Mouse (Mus musculus): ENCODE data around the gene Gm21972. TPM values are rescaled to one million over a fixed set of nuclear protein-coding genes. Genes with fewer than 3 reads are reported as not detected.

Gene Gm21972
- total RNA-seq, 2 experiments from 2014 or later, result 0.91 to 6.3 TPM

Other genes starting within 250 kb of the Gm21972 start
- gene Itm2c, start 239.4 kb upstream of the Gm21972 start, total RNA-seq (2021), result 100 to 1,000 TPM; 262 to 270 TPM
- gene 4933407L21Rik, start 205.2 kb upstream of the Gm21972 start, total RNA-seq (2021), result 1 to 10 TPM; 4.6 to 4.9 TPM
- under 1 TPM; 0.09 to 0.16 TPM for gene Gpr55, start 172.6 kb upstream of the Gm21972 start, total RNA-seq (2021)
- 1 to 10 TPM; 1.2 to 1.8 TPM for gene Spata3, start 116.8 kb upstream of the Gm21972 start, total RNA-seq (2021)
- 10 to 100 TPM; 13.7 to 17.2 TPM for gene 2810459M11Rik, start 87.8 kb upstream of the Gm21972 start, total RNA-seq (2021)
- gene Psmd1, start 69.2 kb upstream of the Gm21972 start, total RNA-seq (2021), result 100 to 1,000 TPM; 123 to 129 TPM
- under 1 TPM in 1 of 2 experiments, not detected in 1; 0.16 TPM for gene Htr2b, start 21.7 kb upstream of the Gm21972 start, total RNA-seq (2021)
- 10 to 100 TPM; 38.8 to 40.3 TPM for gene Armc9, start 21.1 kb downstream of the Gm21972 start, total RNA-seq (2021)
- 1 to 10 TPM; 3.6 to 3.9 TPM for gene B3gnt7, start 169.2 kb downstream of the Gm21972 start, total RNA-seq (2021)
- gene Ncl, start 225.8 kb downstream of the Gm21972 start, total RNA-seq (2021), result 100 to 1,000 TPM; 192 to 208 TPM

All from layer of hippocampus, postnatal 10 days (tissue).